Mouse (Mus musculus) MEL (cell line): Measurements from ENCODE around the gene Anxa9. TPM values are rescaled to one million over a fixed set of nuclear protein-coding genes. Genes with fewer than 3 reads are reported as not detected.
A peak's percentile ranks its signal among the peaks of the same experiment; 100 is the strongest.

Experiments used
- DNase-seq: peaks from one replicate; pipeline ENCODE4 v3.0.0; 2011; ENCODE audit warnings: low read depth, low spot score
- H3K27ac ChIP-seq: 2 replicates; pipeline ENCODE4 v1.5.1; 2012; ENCODE audit warnings: low read depth, mild to moderate bottlenecking, control low read depth, low read length, moderate library complexity; ENCODE audit not compliant: control insufficient read depth
- H3K27me3 ChIP-seq, 2 experiments: fragments of 150-350 bp in 1 of 2; sonication (generic) in 1 of 2; 2 replicates each; pipeline ENCODE4 v1.6.1; 2012; ENCODE audit warnings: low read length in 2 of 2, mild to moderate bottlenecking in 2 of 2, improper control_type of control experiment in 1 of 2, moderate library complexity in 1 of 2; ENCODE audit not compliant: insufficient read depth in 2 of 2, control insufficient read depth in 1 of 2
- H3K36me3 ChIP-seq, 2 experiments: 2 replicates each; pipeline ENCODE4 v1.6.1; 2012 to 2014; ENCODE audit warnings: low read length in 2 of 2, improper control_type of control experiment in 1 of 2, inconsistent platforms in 1 of 2, mild to moderate bottlenecking in 1 of 2; ENCODE audit not compliant: insufficient read depth in 2 of 2, control insufficient read depth in 1 of 2
- H3K4me1 ChIP-seq, 2 experiments: fragments of 150-350 bp in 1 of 2; sonication (generic) in 1 of 2; 2 replicates each; pipeline ENCODE4 v1.6.1; 2012; ENCODE audit warnings: low read length in 2 of 2, improper control_type of control experiment in 1 of 2, mild to moderate bottlenecking in 1 of 2; ENCODE audit not compliant: insufficient read depth in 2 of 2, control insufficient read depth in 1 of 2
- H3K4me3 ChIP-seq, 2 experiments: fragments of 150-350 bp in 1 of 2; sonication (generic) in 1 of 2; 2 replicates each; pipeline ENCODE4 v1.5.1; 2012; ENCODE audit warnings: low read depth in 2 of 2, low read length in 2 of 2, mild to moderate bottlenecking in 2 of 2, moderate library complexity in 2 of 2, control low read depth in 1 of 2, improper control_type of control experiment in 1 of 2; ENCODE audit not compliant: control insufficient read depth in 1 of 2, insufficient read depth in 1 of 2
- H3K79me2 ChIP-seq: 2 replicates; pipeline ENCODE4 v1.6.1; 2012; ENCODE audit warnings: mild to moderate bottlenecking, low read length, moderate library complexity; ENCODE audit not compliant: control insufficient read depth, poor library complexity, insufficient read depth
- H3K9ac ChIP-seq: 2 replicates; pipeline ENCODE4 v1.6.1; 2012; ENCODE audit warnings: low read depth, mild to moderate bottlenecking, control low read depth, low read length, moderate library complexity; ENCODE audit not compliant: control insufficient read depth, poor library complexity, severe bottlenecking
- H3K9me3 ChIP-seq: fragments of 150-350 bp; sonication (generic); replicated peaks from 2 replicates; pipeline ENCODE4 v1.6.1; 2012; ENCODE audit warnings: mild to moderate bottlenecking, low read length, improper control_type of control experiment, moderate library complexity; ENCODE audit not compliant: insufficient read depth
- CHD1 ChIP-seq: IDR thresholded peaks from 2 replicates; pipeline ENCODE4 v1.6.1; 2012; ENCODE audit warnings: low read depth, mild to moderate bottlenecking, inconsistent platforms, low read length, improper control_type of control experiment
- ELF1 ChIP-seq: IDR thresholded peaks from 2 replicates; pipeline ENCODE4 v1.6.1; 2014; ENCODE audit warnings: low read depth, mild to moderate bottlenecking, inconsistent platforms, low read length, improper control_type of control experiment, moderate library complexity
- EP300 ChIP-seq, 2 experiments: IDR thresholded peaks; 2 replicates each; pipeline ENCODE4 v1.6.1; 2011; ENCODE audit warnings: improper control_type of control experiment in 2 of 2, low read length in 2 of 2, low read depth in 1 of 2, mild to moderate bottlenecking in 1 of 2
- GATA1 ChIP-seq: IDR thresholded peaks from 2 replicates; pipeline ENCODE4 v1.6.1; 2011; ENCODE audit warnings: low read depth, low read length, improper control_type of control experiment
- KAT2A ChIP-seq: conservative IDR thresholded peaks from 2 replicates; pipeline ENCODE4 v1.6.1; 2012; ENCODE audit warnings: low read depth, low read length, improper control_type of control experiment, inconsistent platforms
- MAZ ChIP-seq: IDR thresholded peaks from 2 replicates; pipeline ENCODE4 v1.6.1; 2012; ENCODE audit warnings: low read depth, mild to moderate bottlenecking, inconsistent platforms, low read length, improper control_type of control experiment
- MXI1 ChIP-seq: IDR thresholded peaks from 2 replicates; pipeline ENCODE4 v1.6.1; 2011; ENCODE audit warnings: mild to moderate bottlenecking, low read depth, low read length, improper control_type of control experiment
- NELFE ChIP-seq: IDR thresholded peaks from 2 replicates; pipeline ENCODE4 v1.6.1; 2011; ENCODE audit warnings: low read depth, low read length, improper control_type of control experiment
- NRF1 ChIP-seq: IDR thresholded peaks from 2 replicates; pipeline ENCODE4 v1.6.1; 2014; ENCODE audit warnings: low read depth, mild to moderate bottlenecking, inconsistent platforms, low read length, improper control_type of control experiment, moderate library complexity; ENCODE audit not compliant: poor library complexity, insufficient read depth, severe bottlenecking
- POLR2A ChIP-seq, 2 experiments: IDR thresholded peaks; 2 replicates each; pipeline ENCODE4 v1.6.1; 2011 to 2012; ENCODE audit warnings: low read length in 2 of 2, mild to moderate bottlenecking in 2 of 2, control low read depth in 1 of 2, improper control_type of control experiment in 1 of 2, low read depth in 1 of 2, moderate library complexity in 1 of 2; ENCODE audit not compliant: control insufficient read depth in 1 of 2, insufficient read depth in 1 of 2, poor library complexity in 1 of 2
- RAD21 ChIP-seq: IDR thresholded peaks from 2 replicates; pipeline ENCODE4 v1.6.1; 2011; ENCODE audit warnings: mild to moderate bottlenecking, low read depth, low read length, improper control_type of control experiment
- SIN3A ChIP-seq: IDR thresholded peaks from 2 replicates; pipeline ENCODE4 v1.6.1; 2012; ENCODE audit warnings: low read length, improper control_type of control experiment, inconsistent platforms
- TBP ChIP-seq: IDR thresholded peaks from 2 replicates; pipeline ENCODE4 v1.8.0; 2011; ENCODE audit warnings: low read depth, low read length, improper control_type of control experiment
- TCF12 ChIP-seq: IDR thresholded peaks from 2 replicates; pipeline ENCODE4 v1.6.1; 2014; ENCODE audit warnings: low read depth, mild to moderate bottlenecking, inconsistent platforms, low read length, improper control_type of control experiment, moderate library complexity
- ZKSCAN1 ChIP-seq: IDR thresholded peaks from 2 replicates; pipeline ENCODE4 v1.6.1; 2012; ENCODE audit warnings: low read depth, mild to moderate bottlenecking, inconsistent platforms, low read length, improper control_type of control experiment, moderate library complexity
- ZMIZ1 ChIP-seq: IDR thresholded peaks from 2 replicates; pipeline ENCODE4 v1.6.1; 2012; ENCODE audit warnings: low read depth, mild to moderate bottlenecking, inconsistent platforms, low read length, improper control_type of control experiment, moderate library complexity
- polyA plus RNA-seq, 2 experiments: library from polyadenylated mRNA; stranded (reverse) in 1 of 2; unstranded in 1 of 2; fragments of >175 nt in 1 of 2; fragments of >200 nt in 1 of 2; gene quantifications; 2 replicates each; pipeline versions ENCODE4 v1.2.1 to v1.2.4; 2012; ENCODE audit warnings: low replicate concordance in 2 of 2, low read depth in 1 of 2; ENCODE audit not compliant: insufficient read length in 2 of 2, insufficient read depth in 1 of 2, missing spikeins in 1 of 2
- total RNA-seq: library from RNA; depleted of rRNA; stranded (reverse); fragments of 300-350 nt; gene quantifications from 2 replicates; pipeline ENCODE4 v1.2.3, GENCODE M21; 2012

Gene Anxa9
- total and polyA plus RNA-seq, 3 experiments, result 7.7 to 33.9 TPM; not detected in 1

DNA sequence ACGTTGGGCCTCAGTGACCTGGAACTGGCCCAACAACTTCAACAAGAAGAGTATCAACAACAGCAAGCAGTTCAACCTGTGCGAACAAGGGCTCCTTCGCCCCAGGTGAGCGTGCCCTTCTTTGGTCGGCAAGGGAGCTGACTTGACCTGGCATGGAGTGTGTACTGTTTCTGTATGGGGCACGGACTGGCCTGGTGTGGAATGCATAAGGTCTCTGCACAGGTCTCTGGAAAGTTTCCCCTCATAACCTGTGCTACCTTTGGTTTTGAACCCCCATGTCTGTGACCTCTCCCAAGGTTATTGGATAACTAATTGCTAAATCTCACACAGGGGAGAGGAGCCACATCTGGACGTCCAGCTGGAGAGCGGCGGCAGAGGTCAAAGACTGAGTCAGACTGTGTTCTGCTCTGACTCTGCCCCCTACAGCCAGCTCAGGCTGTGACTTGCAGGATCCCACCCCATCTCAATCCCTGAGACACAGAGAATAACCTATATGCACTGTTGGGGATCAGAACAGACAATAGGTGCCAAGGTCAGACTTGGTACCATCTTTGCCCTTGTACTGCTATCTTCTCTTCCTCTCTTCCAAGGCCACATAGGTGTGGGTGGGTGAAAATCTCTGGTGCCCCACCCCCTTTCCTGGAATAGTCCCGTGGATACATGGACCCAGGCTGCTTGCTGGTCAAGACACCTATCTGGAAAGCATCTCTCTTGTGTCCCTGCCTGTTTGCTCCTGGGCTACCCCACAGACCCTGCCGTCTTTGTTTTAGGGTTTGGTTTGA, 11.5 kb downstream of the Anxa9 start:
- H3K27ac ChIP-seq, result no peak overlapping the region
- no peaks in the 10 kb centered on the region for H3K9me3 ChIP-seq
- peaks cover 6 to 17% of the 10 kb centered on the region in 2 experiments; a peak in 3 of 4 replicates for H3K4me1 ChIP-seq
- H3K9ac ChIP-seq, result no peak overlapping the region
- TF ChIP-seq ZMIZ1 (peak; percentile 50), TCF12 (no peak)
- DNase-seq, result no peak
- H3K36me3 ChIP-seq, result peaks cover 13 to 25% of the 10 kb centered on the region in 2 experiments
- no peak overlapping the region for H3K4me3 ChIP-seq
- no peaks in the 10 kb centered on the region for H3K79me2 ChIP-seq
- H3K27me3 ChIP-seq, result no peaks in the 10 kb centered on the region

DNA sequence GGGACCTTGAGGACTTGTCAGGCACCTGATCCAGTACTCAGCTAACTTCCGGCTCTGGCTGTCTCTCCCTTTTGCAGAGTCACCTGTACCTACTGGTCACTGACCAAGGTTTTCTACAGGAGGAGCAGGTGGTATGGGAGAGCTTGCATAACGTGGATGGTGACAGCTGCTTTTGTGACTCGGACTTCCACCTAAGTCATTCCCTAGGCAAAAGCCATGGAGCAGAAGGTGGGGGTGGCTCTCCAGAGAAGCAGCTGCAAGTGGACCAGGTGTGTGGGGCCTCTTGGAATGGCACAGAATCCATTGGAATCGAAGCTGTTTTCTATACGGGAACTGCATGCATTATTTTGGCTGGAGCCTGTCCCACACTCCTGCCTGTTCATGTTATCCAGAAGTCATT, 12.3 kb downstream of the Anxa9 start:
- TF ChIP-seq MXI1 (no peak), GATA1 (no peak), EP300 (IDR thresholded peaks at IDR 0.05; ENCODE audit: low read depth in 1 of 2, low read length in 2 of 2) (no peak), ELF1 (no peak), KAT2A (no peak), NELFE (no peak), NRF1 (no peak), MAZ (no peak), SIN3A (no peak), CHD1 (no peak), POLR2A (IDR thresholded peaks at IDR 0.05; ENCODE audit: control insufficient read depth in 1 of 2, insufficient read depth in 1 of 2, low read depth in 1 of 2, low read length in 2 of 2, poor library complexity in 1 of 2) (no peak), ZKSCAN1 (no peak), TBP (no peak), RAD21 (no peak)
- Histone ChIP-seq H3K9ac (no peak overlapping the region), H3K79me2 (no peaks in the 10 kb centered on the region), H3K27ac (no peak overlapping the region), H3K4me3 (no peak overlapping the region), H3K4me1 (peaks cover 4 to 11% of the 10 kb centered on the region in 2 experiments; a peak in 3 of 4 replicates), H3K36me3 (peaks cover 11 to 25% of the 10 kb centered on the region in 2 experiments), H3K9me3 (no peaks in the 10 kb centered on the region), H3K27me3 (no peaks in the 10 kb centered on the region)
- no peak for DNase-seq
